Mouse (Mus musculus): ENCODE measurements around the gene Slc17a7.
A peak's percentile ranks its signal among the peaks of the same experiment; 100 is the strongest.
"Not testable (repeated sequence)": the region's sequence is repeated elsewhere in the genome, so short reads cannot be mapped to it uniquely, and the experiment has no call there.

The Slc17a7 gene

GRCm38 (mm10) chr7:45163735-45164490 is at the start of gene Slc17a7:
Gene Slc17a7, plus strand, starts transcription at chr7:45163949.
- DNase-seq (ENCODE audit: low read depth, low spot score): peak; percentile 48

DNA sequence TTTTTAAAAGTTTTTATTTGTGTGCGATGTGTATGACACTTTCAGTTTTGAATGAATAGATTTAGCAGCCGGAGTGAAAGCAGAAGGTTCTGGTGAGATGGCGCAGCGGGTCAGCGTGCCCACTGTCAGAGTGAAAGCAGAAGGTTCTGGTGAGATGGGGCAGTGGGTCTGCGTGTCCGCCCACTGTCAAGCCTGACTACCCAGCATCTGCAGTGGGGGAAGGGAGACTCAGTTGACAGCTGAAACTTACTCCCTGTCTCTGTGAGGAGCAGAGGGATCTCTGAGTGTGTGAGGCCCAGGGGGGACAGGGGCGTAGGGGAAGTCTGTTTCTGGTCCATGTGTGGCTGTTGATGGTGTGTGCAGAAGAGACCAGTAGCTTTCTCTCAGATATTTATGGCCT is 46.2 kb upstream of the Slc17a7 start:
- DNase-seq (ENCODE audit: low read depth, low spot score): peak; percentile 89

- DNase-seq (ENCODE audit: low read depth, low spot score): no peak
These were observed 45.4 kb upstream of the Slc17a7 start for GRCm38 (mm10) chr7:45118336-45118735.

- DNase-seq (ENCODE audit: low read depth, low spot score): peak; percentile 55
These were observed 43.7 kb upstream of the Slc17a7 start for GRCm38 (mm10) chr7:45119780-45120709.

DNA sequence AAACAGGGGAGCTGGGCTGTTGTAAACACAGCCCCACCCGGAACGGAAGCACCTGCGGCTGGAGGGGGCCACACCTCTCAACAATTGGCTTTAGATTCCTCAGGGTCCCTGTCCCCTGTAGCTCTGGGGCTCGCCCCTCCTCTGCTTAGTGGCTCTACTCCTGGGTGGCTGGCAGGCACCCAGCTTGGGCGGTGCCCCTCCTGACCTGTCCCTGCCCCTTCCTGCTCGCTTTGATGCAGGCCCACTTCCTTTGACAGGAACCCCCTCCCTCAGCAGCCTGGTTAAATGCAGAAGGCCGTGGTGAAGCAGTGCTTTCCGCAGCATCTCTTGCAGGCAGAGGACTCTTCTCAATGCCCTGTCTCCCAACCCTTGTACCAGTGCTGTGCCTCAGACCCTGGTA is 42.3 kb upstream of the Slc17a7 start:
- peak; percentile 92 for DNase-seq (ENCODE audit: low read depth, low spot score)

GRCm38 (mm10) chr7:45121966-45122365 is 41.8 kb upstream of the Slc17a7 start:
- DNase-seq (ENCODE audit: low read depth, low spot score): peak; percentile 40

DNA sequence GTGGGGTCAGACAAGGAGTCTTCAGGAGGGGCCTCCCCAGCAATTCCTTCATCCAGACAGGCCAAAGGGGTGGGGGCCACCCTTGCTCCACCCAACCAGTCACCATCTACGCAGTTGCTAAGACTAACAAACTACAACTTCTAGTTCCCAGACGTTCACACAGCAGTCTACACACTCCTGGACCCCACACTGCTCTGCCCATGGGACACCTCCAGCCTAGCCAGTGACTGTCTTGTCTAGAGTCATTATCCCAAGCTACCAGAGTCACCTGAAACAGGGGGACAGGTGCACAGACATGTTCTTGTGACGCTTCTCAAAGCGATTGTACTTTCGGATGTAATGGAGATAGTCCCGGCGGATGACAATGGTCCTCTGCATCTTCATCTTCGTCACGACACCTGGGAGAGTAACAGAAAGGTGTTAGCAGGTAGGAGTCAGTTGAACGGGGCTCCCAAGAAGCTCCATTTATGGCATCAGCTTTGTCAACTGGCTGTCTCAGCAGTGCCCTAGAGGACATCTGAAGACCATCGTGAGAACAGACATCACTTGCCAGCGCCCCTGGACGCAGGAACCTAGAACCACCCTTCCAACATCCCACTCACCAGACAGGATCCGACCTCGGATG is 41.1 kb upstream of the Slc17a7 start:
- no peak for DNase-seq (ENCODE audit: low read depth, low spot score)

- DNase-seq (ENCODE audit: low read depth, low spot score): peak; percentile 64
These were observed 40.6 kb upstream of the Slc17a7 start for GRCm38 (mm10) chr7:45123186-45123570.

DNA sequence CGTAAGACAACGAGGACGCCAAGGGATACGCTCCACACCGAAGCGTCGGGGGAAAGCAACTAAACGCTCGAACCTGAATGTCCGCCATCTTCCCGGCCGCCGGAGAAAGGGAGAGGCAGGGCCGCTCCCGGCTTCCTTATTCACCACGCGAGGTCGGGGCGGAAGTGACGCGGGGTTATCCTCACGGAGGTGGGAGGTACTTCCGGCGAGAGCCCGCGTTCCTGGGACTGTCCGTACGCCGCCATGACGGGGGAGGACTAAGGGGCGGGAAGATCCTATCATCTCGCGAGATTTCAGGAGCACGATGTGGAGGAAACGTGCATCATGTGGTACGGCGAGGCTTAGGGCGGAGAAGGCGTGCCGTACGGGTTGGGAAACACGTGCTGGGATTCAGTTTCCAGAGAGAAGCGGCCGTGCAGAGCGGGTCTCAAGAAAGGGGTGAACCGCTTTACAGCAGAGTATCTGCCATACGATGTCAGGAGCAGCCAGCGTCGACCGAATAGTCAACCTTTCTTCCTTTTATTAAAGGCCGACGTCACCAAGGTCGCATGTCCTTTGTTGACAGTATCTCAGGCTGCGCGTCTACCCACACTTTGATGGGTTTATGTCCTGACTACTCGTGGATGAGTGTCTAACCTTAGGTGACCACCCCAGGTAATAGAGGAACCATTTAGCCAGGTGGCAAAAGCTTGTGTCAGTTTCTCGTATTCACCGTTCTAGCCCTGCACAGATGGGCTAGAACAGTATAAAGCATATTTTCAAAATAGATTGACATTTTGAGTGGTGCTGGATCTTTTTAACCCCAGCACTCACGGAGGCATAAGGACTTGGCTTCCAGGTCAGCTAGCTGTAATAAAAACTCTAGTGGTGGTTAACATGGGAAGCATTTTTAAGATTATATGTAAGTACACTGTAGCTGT is 39.3 kb upstream of the Slc17a7 start, which contains the start of gene Rps11:
Rps11 (minus strand) TSS at position 216 of the 920 bp plus-strand sequence.
- DNase-seq (ENCODE audit: low read depth, low spot score): peak; percentile 100

- DNase-seq (ENCODE audit: low read depth, low spot score): peak; percentile 85
These were observed 38.6 kb upstream of the Slc17a7 start for GRCm38 (mm10) chr7:45125144-45125600.

- DNase-seq (ENCODE audit: low read depth, low spot score): not testable (repeated sequence)
These were observed 38.1 kb upstream of the Slc17a7 start for GRCm38 (mm10) chr7:45125649-45126048.

- DNase-seq (ENCODE audit: low read depth, low spot score): peak; percentile 26
These were observed 37.5 kb upstream of the Slc17a7 start for GRCm38 (mm10) chr7:45126147-45126843.

- DNase-seq (ENCODE audit: low read depth, low spot score): peak; percentile 54
These were observed 36.7 kb upstream of the Slc17a7 start for GRCm38 (mm10) chr7:45126844-45127699.

- DNase-seq (ENCODE audit: low read depth, low spot score): no peak
These were observed 36.0 kb upstream of the Slc17a7 start for GRCm38 (mm10) chr7:45127700-45128224.

DNA sequence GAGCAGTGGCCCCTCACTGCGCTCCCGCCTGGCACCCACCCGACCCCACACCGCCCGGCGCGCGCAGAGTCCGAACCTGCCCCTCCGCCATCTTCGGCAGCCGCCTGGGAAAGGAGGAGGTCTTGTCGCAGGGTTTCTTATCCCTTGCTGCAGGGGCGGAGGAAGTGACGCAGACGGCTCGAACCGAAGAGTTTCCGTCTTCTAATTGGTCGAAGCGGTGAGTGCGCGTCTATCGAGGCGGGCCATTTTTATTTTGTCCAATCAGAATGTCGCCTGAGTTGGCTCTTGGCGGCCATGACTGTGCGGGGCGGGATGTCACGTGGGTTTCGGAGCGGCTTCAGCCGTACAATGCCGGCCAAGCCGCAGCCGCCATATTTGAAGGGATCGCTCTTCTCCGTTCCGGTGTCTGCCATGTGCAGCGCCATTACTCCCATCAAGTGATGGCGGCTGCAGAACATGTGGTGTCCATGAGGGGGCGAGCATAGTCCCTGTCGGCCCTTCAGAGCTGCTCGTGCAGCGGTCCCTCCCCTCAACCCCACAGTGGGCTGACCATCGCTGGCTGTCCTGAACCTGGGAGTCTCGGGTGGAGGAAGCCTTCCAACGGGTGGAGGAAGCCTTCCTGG is 35.0 kb upstream of the Slc17a7 start, which contains the start of gene Rpl13a:
Rpl13a (minus strand) TSS at position 138 of the 623 bp plus-strand sequence.
- DNase-seq (ENCODE audit: low read depth, low spot score): peak; percentile 99

GRCm38 (mm10) chr7:45129318-45129717 is 34.4 kb upstream of the Slc17a7 start:
- no peak for DNase-seq (ENCODE audit: low read depth, low spot score)

- DNase-seq (ENCODE audit: low read depth, low spot score): no peak
These were observed 33.8 kb upstream of the Slc17a7 start for GRCm38 (mm10) chr7:45129776-45130512.

DNA sequence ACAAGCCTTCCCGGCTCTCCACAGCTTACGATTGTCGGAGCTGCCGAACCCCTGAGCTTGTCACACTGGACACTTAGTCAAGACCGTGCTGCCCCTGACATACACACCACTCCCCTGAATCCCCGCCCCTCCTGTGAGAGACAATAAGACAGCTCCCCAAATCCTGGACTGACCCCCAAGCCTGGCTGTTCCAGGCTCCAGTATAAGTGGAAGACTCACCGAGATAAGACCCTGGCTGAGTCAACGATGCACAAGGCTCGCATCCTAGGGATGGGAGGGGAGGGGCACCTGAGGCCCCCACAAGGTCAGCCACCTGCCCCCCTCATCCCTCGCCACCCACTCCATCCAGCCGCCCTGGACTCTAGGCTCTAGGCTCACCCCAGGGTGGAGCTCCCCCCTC is 31.9 kb upstream of the Slc17a7 start:
- DNase-seq (ENCODE audit: low read depth, low spot score): no peak
